Mouse (Mus musculus) cerebellum, adult 18-20 months (tissue): ENCODE measurements around the gene P4htm.

Experiments
- DNase-seq, 2 experiments: peaks; one replicate each; pipeline ENCODE4 v3.0.0; 2021

The P4htm gene

GRCm38 (mm10) chr9:108545986-108546385 is 51.5 kb downstream of the P4htm start:
- no peak for DNase-seq

GRCm38 (mm10) chr9:108540846-108541245 is 56.6 kb downstream of the P4htm start:
- no peak for DNase-seq

DNA sequence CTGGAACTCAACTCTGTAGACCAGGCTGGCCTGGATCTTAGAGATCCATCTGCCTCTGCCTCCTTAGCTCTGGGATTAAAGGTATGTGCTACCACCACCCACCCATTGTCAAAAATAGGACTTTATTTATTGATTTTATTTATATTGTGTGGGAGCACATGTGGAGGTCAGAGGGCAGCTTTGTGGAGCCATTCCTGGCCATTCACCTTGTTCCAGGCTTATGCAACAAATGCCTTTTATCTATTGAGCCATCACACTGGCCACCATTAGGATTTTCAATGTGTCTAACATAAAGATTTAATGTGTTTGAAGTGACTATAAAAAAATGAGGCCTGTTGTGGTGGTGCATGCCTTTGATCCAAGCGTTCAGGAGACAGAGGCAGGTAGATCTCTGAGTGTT is 66.0 kb downstream of the P4htm start:
- no peak for DNase-seq

DNA sequence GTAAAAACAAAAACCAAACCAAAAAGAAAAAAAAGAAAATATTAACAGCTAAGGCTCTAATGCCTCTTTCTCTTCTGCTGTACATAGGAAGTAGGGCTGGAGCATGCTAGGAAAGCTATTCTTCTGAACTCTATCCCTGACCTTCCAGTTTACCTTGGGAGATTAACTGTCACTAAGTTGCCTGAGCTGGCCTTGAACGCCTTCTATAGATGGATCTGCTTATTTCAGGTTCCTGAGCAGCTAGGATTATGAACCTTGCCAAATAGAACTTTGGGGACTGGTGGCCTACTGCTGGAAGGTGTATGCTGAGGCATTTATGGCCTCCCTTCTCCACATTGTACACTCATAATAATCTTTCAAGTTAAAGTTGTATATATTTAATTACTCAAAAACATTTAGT is 66.5 kb downstream of the P4htm start:
- no peak for DNase-seq
